Mouse (Mus musculus) CH12.LX (cell line): ENCODE results near the gene Inpp4b. TPM values are rescaled to one million over a fixed set of nuclear protein-coding genes. Genes with fewer than 3 reads are reported as not detected.
"Not testable (repeated sequence)": the region's sequence is repeated elsewhere in the genome, so short reads cannot be mapped to it uniquely, and the experiment has no call there.

Experiments
- DNase-seq: peaks from one replicate; pipeline ENCODE4 v3.0.0-alpha.2; 2013; ENCODE audit errors: extremely low read depth
- H3K27ac ChIP-seq: 2 replicates; pipeline ENCODE4 v1.5.1; 2012; ENCODE audit warnings: low read depth, mild to moderate bottlenecking, control low read depth, moderate library complexity; ENCODE audit not compliant: insufficient read depth
- H3K27me3 ChIP-seq: replicated peaks from 2 replicates; pipeline ENCODE3; 2012; ENCODE audit warnings: inconsistent platforms
- H3K36me3 ChIP-seq, 2 experiments: replicated peaks in 1 of 2; 2 replicates each; pipeline versions ENCODE3 to v1.6.1; 2012; ENCODE audit warnings: inconsistent platforms in 1 of 2, low read length in 1 of 2, mild to moderate bottlenecking in 1 of 2, mixed read lengths in 1 of 2, moderate library complexity in 1 of 2; ENCODE audit not compliant: control insufficient read depth in 1 of 2, insufficient read depth in 1 of 2
- H3K4me1 ChIP-seq, 2 experiments: 2 replicates each; pipeline ENCODE4 v1.6.1; 2012; ENCODE audit warnings: inconsistent platforms in 1 of 2, moderate library complexity in 1 of 2; ENCODE audit not compliant: insufficient read depth in 2 of 2, control insufficient read depth in 1 of 2
- H3K4me2 ChIP-seq: 2 replicates; pipeline ENCODE4 v1.6.1; 2012; ENCODE audit warnings: low read depth, mild to moderate bottlenecking, control low read depth; ENCODE audit not compliant: poor library complexity, insufficient read depth, severe bottlenecking
- H3K4me3 ChIP-seq, 3 experiments: fragments of 150-350 bp in 1 of 3; sonication (generic) in 1 of 3; replicated peaks in 1 of 3; 2 replicates each; pipeline versions ENCODE3 to v1.5.1; 2011 to 2012; ENCODE audit warnings: low read depth in 2 of 3, low read length in 2 of 3, mild to moderate bottlenecking in 2 of 3, moderate library complexity in 2 of 3, control low read depth in 1 of 3, improper control_type of control experiment in 1 of 3, inconsistent platforms in 1 of 3, mixed read lengths in 1 of 3; ENCODE audit not compliant: poor library complexity in 1 of 3
- H3K79me2 ChIP-seq: replicated peaks from 2 replicates; pipeline ENCODE4 v1.6.1; 2012; ENCODE audit warnings: mild to moderate bottlenecking, moderate library complexity; ENCODE audit not compliant: control insufficient read depth, poor library complexity, insufficient read depth, severe bottlenecking; ENCODE audit errors: extremely low read depth
- H3K9ac ChIP-seq: 2 replicates; pipeline ENCODE4 v1.6.1; 2012; ENCODE audit warnings: low read depth, mild to moderate bottlenecking, control low read depth, moderate library complexity; ENCODE audit not compliant: insufficient read depth
- H3K9me3 ChIP-seq: replicated peaks from 2 replicates; pipeline ENCODE3; 2012; ENCODE audit warnings: low read length, inconsistent platforms, mixed read lengths
- CTCF ChIP-seq, 2 experiments: IDR thresholded peaks in 1 of 2; conservative IDR thresholded peaks in 1 of 2; 2 replicates each; pipeline ENCODE4 v1.5.1; 2011 to 2012; ENCODE audit warnings: low read depth in 2 of 2, low read length in 2 of 2, improper control_type of control experiment in 1 of 2, inconsistent platforms in 1 of 2, mild to moderate bottlenecking in 1 of 2, moderate library complexity in 1 of 2
- EP300 ChIP-seq: IDR thresholded peaks from 2 replicates; pipeline ENCODE4 v1.6.1; 2011; ENCODE audit warnings: low read length, improper control_type of control experiment
- HCFC1 ChIP-seq: IDR thresholded peaks from 2 replicates; pipeline ENCODE4 v1.6.1; 2012; ENCODE audit warnings: low read depth, mild to moderate bottlenecking, inconsistent platforms, low read length, improper control_type of control experiment
- IRF4 ChIP-seq: IDR thresholded peaks from 2 replicates; pipeline ENCODE4 v1.6.1; 2014; ENCODE audit warnings: low read depth, mild to moderate bottlenecking, inconsistent platforms, low read length, improper control_type of control experiment
- JUN ChIP-seq: IDR thresholded peaks from 2 replicates; pipeline ENCODE4 v1.6.1; 2011; ENCODE audit warnings: low read depth, mild to moderate bottlenecking, low read length, improper control_type of control experiment, moderate library complexity; ENCODE audit not compliant: insufficient read depth
- JUND ChIP-seq: conservative IDR thresholded peaks from 2 replicates; pipeline ENCODE4 v1.6.1; 2011; ENCODE audit warnings: low read depth, low read length, improper control_type of control experiment
- MAFK ChIP-seq: IDR thresholded peaks from 2 replicates; pipeline ENCODE4 v1.6.1; 2011; ENCODE audit warnings: low read length, improper control_type of control experiment; ENCODE audit not compliant: insufficient replicate concordance
- MAZ ChIP-seq: IDR thresholded peaks from 2 replicates; pipeline ENCODE4 v1.6.1; 2012; ENCODE audit warnings: low read depth, mild to moderate bottlenecking, inconsistent platforms, low read length, improper control_type of control experiment, moderate library complexity
- NELFE ChIP-seq: IDR thresholded peaks from 2 replicates; pipeline ENCODE4 v1.6.1; 2011; ENCODE audit warnings: low read depth, low read length, improper control_type of control experiment
- NRF1 ChIP-seq: IDR thresholded peaks from 2 replicates; pipeline ENCODE4 v1.6.1; 2014; ENCODE audit warnings: low read depth, mild to moderate bottlenecking, inconsistent platforms, low read length, improper control_type of control experiment, moderate library complexity
- POLR2AphosphoS2 ChIP-seq: IDR thresholded peaks from 2 replicates; pipeline ENCODE4 v1.6.1; 2011; ENCODE audit warnings: low read depth, low read length, improper control_type of control experiment
- RAD21 ChIP-seq: IDR thresholded peaks from 2 replicates; pipeline ENCODE4 v1.6.1; 2011; ENCODE audit warnings: low read depth, mild to moderate bottlenecking, low read length, improper control_type of control experiment, moderate library complexity
- RCOR1 ChIP-seq: conservative IDR thresholded peaks from 2 replicates; pipeline ENCODE4 v1.6.1; 2012; ENCODE audit warnings: low read depth, mild to moderate bottlenecking, inconsistent platforms, low read length, improper control_type of control experiment
- SIN3A ChIP-seq: IDR thresholded peaks from 2 replicates; pipeline ENCODE4 v1.6.1; 2012; ENCODE audit warnings: low read length, improper control_type of control experiment, inconsistent platforms
- SMC3 ChIP-seq: IDR thresholded peaks from 2 replicates; pipeline ENCODE4 v1.6.1; 2011; ENCODE audit warnings: low read depth, low read length, improper control_type of control experiment
- TBP ChIP-seq: conservative IDR thresholded peaks from 2 replicates; pipeline ENCODE4 v1.6.1; 2011; ENCODE audit warnings: low read depth, low read length, improper control_type of control experiment
- UBTF ChIP-seq: IDR thresholded peaks from 2 replicates; pipeline ENCODE4 v1.6.1; 2012; ENCODE audit warnings: low read depth, mild to moderate bottlenecking, inconsistent platforms, low read length, improper control_type of control experiment, moderate library complexity
- USF1 ChIP-seq: IDR thresholded peaks from 2 replicates; pipeline ENCODE4 v1.6.1; 2014; ENCODE audit warnings: low read depth, mild to moderate bottlenecking, inconsistent platforms, low read length, improper control_type of control experiment
- dilution Hi-C: fragments of 300-500 bp; cut with MboI; formaldehyde crosslinking; loops from 2 replicates; pipeline ENCODE4 v1.14.3; 2020; ENCODE audit warnings: low sequenced_read_pairs; ENCODE audit not compliant: extremely low pct_unique_long_range_greater_than_20kb, extremely low pct_ligation_motif_present
- in situ Hi-C: fragments of 300-500 bp; cut with MboI; formaldehyde crosslinking; loops from 3 replicates; pipeline ENCODE4 v1.14.3; 2019; ENCODE audit warnings: low sequenced_read_pairs, low pct_ligation_motif_present, low pct_unique_long_range_greater_than_20kb, mixed read lengths
- polyA plus RNA-seq: library from polyadenylated mRNA; unstranded; fragments of >175 nt; gene quantifications from 2 replicates; pipeline ENCODE4 v1.2.1, GENCODE M21; 2012; ENCODE audit warnings: low read depth; ENCODE audit not compliant: insufficient read length
- total RNA-seq, 2 experiments: library from RNA; depleted of rRNA; stranded (reverse); fragments of 300-350 nt in 1 of 2; fragments of >200 nt in 1 of 2; gene quantifications; 2 replicates each; pipeline ENCODE4 v1.2.3; 2012 to 2014

Gene Inpp4b
- total and polyA plus RNA-seq, 3 experiments: 3.0 to 4.9 (median 3.4) TPM

GRCm38 (mm10) chr8:82028896-82029295 lies 686.5 kb downstream of the Inpp4b start:
- Histone ChIP-seq H3K27me3 (no peaks in the 10 kb centered on the region), H3K9me3 (no peaks in the 10 kb centered on the region), H3K27ac (no peak overlapping the region), H3K79me2 (no peaks in the 10 kb centered on the region), H3K4me2 (no peak overlapping the region), H3K36me3 (no peaks in the 10 kb centered on the region), H3K9ac (no peak overlapping the region), H3K4me3 (no peak overlapping the region), H3K4me1 (peaks cover 5 to 19% of the 10 kb centered on the region in 2 experiments; a peak in 3 of 4 replicates)
- peak in 1 of 2 experiments; percentile 64; a peak in 3 of 4 replicates for TF ChIP-seq CTCF (conservative IDR thresholded peaks at IDR 0.05 in 1 of 2, IDR thresholded peaks at IDR 0.05 in 1 of 2; ENCODE audit: low read depth in 2 of 2, low read length in 2 of 2)
- no peak for TF ChIP-seq TBP
- peak; percentile 77 for TF ChIP-seq RAD21
- TF ChIP-seq SMC3: peak; percentile 51
- TF ChIP-seq RCOR1: no peak
- dilution Hi-C loops: no loop called here
- in situ Hi-C loops: loop anchor here (25.0 kb wide), 1 partner anchor 692 kb away; the partner anchor contains the start of gene Inpp4b
- peak; percentile 25 for DNase-seq

DNA sequence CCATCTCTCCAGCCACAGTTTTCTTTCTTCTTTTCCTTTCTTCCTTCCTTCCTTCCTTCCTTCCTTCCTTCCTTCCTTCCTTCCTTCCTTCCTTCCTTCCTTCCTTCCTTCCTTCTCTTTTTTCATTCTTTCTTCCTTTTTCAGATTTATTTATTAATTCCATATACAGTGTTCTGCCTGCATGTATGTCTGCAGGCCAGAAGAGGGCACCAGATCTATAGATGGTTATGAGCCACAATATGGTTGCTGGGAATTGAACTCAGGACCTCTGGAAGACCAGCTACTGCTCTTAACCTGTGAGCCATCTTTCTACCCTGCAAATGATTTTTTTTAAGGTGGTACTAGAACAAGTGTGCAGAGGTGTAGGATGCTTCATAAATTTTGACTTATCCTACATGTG lies 689.7 kb downstream of the Inpp4b start:
- H3K4me3 ChIP-seq, H3K9me3 ChIP-seq, H3K4me1 ChIP-seq, DNase-seq, H3K27me3 ChIP-seq, H3K4me2 ChIP-seq, H3K36me3 ChIP-seq, H3K9ac ChIP-seq, H3K79me2 ChIP-seq, H3K27ac ChIP-seq, dilution Hi-C loops: not testable (repeated sequence)
- TF ChIP-seq SMC3 (peak; percentile 38), CTCF (conservative IDR thresholded peaks at IDR 0.05 in 1 of 2, IDR thresholded peaks at IDR 0.05 in 1 of 2; ENCODE audit: low read depth in 2 of 2, low read length in 2 of 2) (peak in 1 of 2 experiments; percentile 52; a peak in 2 of 4 replicates), RAD21 (peak; percentile 42)
- in situ Hi-C loops: loop anchor here (25.0 kb wide), 1 partner anchor 695 kb away; the partner anchor contains the start of gene Inpp4b

DNA sequence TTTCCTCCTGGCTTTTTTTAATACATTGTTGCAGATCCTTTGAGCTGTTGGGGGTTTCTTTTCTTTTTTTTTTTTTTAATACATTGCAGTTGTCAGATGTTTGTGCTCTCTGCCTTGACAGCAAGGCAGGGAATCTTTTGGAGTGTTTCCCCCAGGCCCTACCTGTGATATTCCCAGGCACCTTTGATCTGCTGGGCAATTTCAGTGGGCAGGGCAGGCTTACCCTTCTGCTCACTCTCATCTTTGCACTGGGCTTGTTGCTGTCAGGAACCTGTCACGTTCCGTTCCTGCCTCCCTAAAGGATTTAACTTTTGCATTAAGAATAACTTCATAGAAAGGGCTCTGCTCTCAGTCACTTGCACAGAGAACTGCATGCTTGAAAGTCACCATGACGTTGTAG lies 711.7 kb downstream of the Inpp4b start:
- TF ChIP-seq MAFK (no peak), MAZ (no peak), NELFE (no peak), IRF4 (no peak), RAD21 (no peak), UBTF (no peak), SIN3A (no peak), HCFC1 (no peak), NRF1 (no peak), POLR2AphosphoS2 (no peak), EP300 (no peak), JUN (no peak), USF1 (no peak), JUND (no peak)
- no peak overlapping the region for H3K27ac ChIP-seq
- H3K4me3 ChIP-seq: no peak overlapping the region
- H3K4me1 ChIP-seq: no peaks in the 10 kb centered on the region
- in situ Hi-C loops: no loop called here
- no peak overlapping the region for H3K9ac ChIP-seq
- dilution Hi-C loops: no loop called here
- no peak for DNase-seq
- no peak overlapping the region for H3K4me2 ChIP-seq
- no peaks in the 10 kb centered on the region for H3K27me3 ChIP-seq
- H3K36me3 ChIP-seq: no peaks in the 10 kb centered on the region
- no peaks in the 10 kb centered on the region for H3K79me2 ChIP-seq
- no peaks in the 10 kb centered on the region for H3K9me3 ChIP-seq
